Mouse (Mus musculus): ENCODE results near the gene Vav2.

DNA sequence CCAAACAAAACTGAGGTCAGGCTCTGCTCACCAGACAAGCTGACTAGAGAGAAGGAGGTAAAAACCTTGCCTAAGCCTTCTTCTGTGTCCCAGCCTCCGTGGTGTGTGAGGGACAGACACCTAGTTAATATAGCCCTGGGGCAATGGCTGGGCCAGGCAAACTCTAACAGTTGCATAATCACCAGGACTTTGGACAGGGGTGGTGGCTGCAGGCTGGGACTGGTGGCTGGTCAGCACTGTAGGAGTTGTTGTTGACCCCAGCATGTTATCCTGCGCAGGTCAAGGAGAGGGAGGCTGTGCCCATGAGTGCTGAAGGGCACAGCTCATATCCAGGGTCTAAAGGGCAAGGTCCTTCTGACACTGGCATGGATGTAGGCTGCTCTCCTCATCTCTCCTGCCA is 178.6 kb downstream of the Vav2 start, which contains the start of gene Sardh:
- TF ChIP-seq CTCF (IDR thresholded peaks at IDR 0.05; ENCODE audit: insufficient read depth, low read depth, low read length) (no peak), POLR2A (IDR thresholded peaks at IDR 0.05; ENCODE audit: insufficient read depth, low read depth, low read length) (no peak)
